Comparison of ENCODE assay signal across 20 mouse cellular contexts in the genomic region with DNA sequence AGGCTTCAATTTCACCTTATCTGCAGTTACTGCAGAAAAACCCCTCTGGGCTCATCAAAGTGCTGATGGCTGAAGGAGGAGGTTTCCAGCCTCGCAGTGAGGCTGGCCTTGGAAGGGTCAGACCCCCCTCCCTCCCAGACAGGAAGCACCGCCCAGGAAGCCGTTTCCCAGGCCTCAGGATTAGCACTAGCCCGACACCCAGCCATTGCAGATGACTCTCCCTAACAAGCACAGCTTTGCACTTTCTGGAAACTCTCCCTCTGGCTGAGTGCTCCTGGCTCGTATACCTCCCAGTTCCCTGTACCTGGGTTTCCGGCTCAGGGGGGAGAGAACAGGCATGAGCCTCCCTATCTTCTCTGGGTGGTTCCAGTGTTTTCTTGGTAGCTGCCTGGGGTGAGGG. TPM values are rescaled to one million over a fixed set of nuclear protein-coding genes. Genes with fewer than 3 reads are reported as not detected.
DNase-seq lines count a peak whose midpoint lies in the region; ATAC-seq and TF ChIP-seq lines count a peak whose summit lies in the region.
"Had no signal": no experiment of that assay in that cellular context is flagged by ENCODE, and none has a peak within 500 bp of the region (broad histone marks: within the 10 kb centered on the region; RNA-seq: fewer than 3 reads in every experiment).

No protein-coding gene starts in this region.

- H3K4me2 ChIP-seq in kidney, embryonic 16.5 days (replicated peaks; ENCODE audit: low read depth, low read length) = no peak overlapping the region
- no peak overlapping the region for H3K4me2 ChIP-seq in lung, postnatal 0 days (replicated peaks; ENCODE audit: low read depth, low read length)
- H3K4me2 ChIP-seq: heart, embryonic 15.5 days; hindbrain, embryonic 12.5 days; kidney, embryonic 15.5 days; liver, embryonic 15.5 days; neural tube, embryonic 12.5 days had no signal

- WGBS in kidney, embryonic 16.5 days = 24% methylated on average over 6 of the region's 6 CpGs
- 24% methylated on average over 6 of the region's 6 CpGs for WGBS in lung, postnatal 0 days
- 33% methylated on average over 6 of the region's 6 CpGs for WGBS in embryonic facial prominence, embryonic 10.5 days

- H3K9ac ChIP-seq in kidney, embryonic 16.5 days (replicated peaks; ENCODE audit: low read length) = peak overlapping the region; percentile 29; the same call in 1 of the 2 replicates
- H3K9ac ChIP-seq in lung, postnatal 0 days (replicated peaks; ENCODE audit: low read depth) = no peak overlapping the region
- H3K9ac ChIP-seq: heart, embryonic 15.5 days; hindbrain, embryonic 12.5 days; kidney, embryonic 15.5 days; liver, embryonic 15.5 days; neural tube, embryonic 12.5 days had no signal

- ATAC-seq in kidney, embryonic 16.5 days (ENCODE audit: low FRiP score, low TSS enrichment) = no peak
- ATAC-seq in lung, postnatal 0 days = no peak
- ATAC-seq: Patski had no signal

- peaks cover 5% of the 10 kb centered on the region; the same call in 1 of the 2 replicates for H3K4me1 ChIP-seq in kidney, embryonic 16.5 days (ENCODE audit: insufficient read depth, low read length)
- H3K4me1 ChIP-seq in lung, postnatal 0 days (ENCODE audit: insufficient read depth, low read depth, low read length) = no peaks in the 10 kb centered on the region
- peaks cover 13% of the 10 kb centered on the region for H3K4me1 ChIP-seq in embryonic facial prominence, embryonic 10.5 days
- H3K4me1 ChIP-seq: forebrain, embryonic 10.5 days; hindbrain, embryonic 12.5 days; liver, embryonic 15.5 days; midbrain, embryonic 10.5 days; neural tube, embryonic 12.5 days had no signal

- no peak overlapping the region for H3K4me3 ChIP-seq in kidney, embryonic 16.5 days (ENCODE audit: low read length)
- no peak overlapping the region for H3K4me3 ChIP-seq in lung, postnatal 0 days (ENCODE audit: low read depth, low read length)
- no peak overlapping the region for H3K4me3 ChIP-seq in embryonic facial prominence, embryonic 10.5 days
- H3K4me3 ChIP-seq in left cerebral cortex, adult 2 months = no peak overlapping the region
- H3K4me3 ChIP-seq: forebrain, embryonic 10.5 days; heart, embryonic 15.5 days; hindbrain, embryonic 12.5 days; kidney, embryonic 15.5 days; liver, embryonic 15.5 days; midbrain, embryonic 10.5 days; neural tube, embryonic 12.5 days had no signal

- no peak for TF ChIP-seq EP300 in lung, postnatal 0 days (IDR thresholded peaks at IDR 0.05)

- no peaks in the 10 kb centered on the region for H3K9me3 ChIP-seq in kidney, embryonic 16.5 days (ENCODE audit: low read length)
- H3K9me3 ChIP-seq in lung, postnatal 0 days (ENCODE audit: low read length) = no peaks in the 10 kb centered on the region
- no peaks in the 10 kb centered on the region for H3K9me3 ChIP-seq in embryonic facial prominence, embryonic 10.5 days
- H3K9me3 ChIP-seq: forebrain, embryonic 10.5 days; heart, embryonic 15.5 days; hindbrain, embryonic 12.5 days; kidney, embryonic 15.5 days; liver, embryonic 15.5 days; midbrain, embryonic 10.5 days; neural tube, embryonic 12.5 days had no signal

- DNase-seq in kidney, adult 8-10 months = no peak
- peak; percentile 13 to 21 for DNase-seq in lung, postnatal 4 days
- no peak for DNase-seq in lung, postnatal 0 days (ENCODE audit: low spot score)
- DNase-seq in embryonic facial prominence, embryonic 10.5 days (ENCODE audit: low spot score) = peak; percentile 26
- DNase-seq in yolk sac, embryonic 10.5 days (ENCODE audit: low spot score) = peak; percentile 30
- DNase-seq in left cerebral cortex, adult 2 months (ENCODE audit: extremely low spot score in 1 of 2, low spot score in 2 of 2) = no peak
- DNase-seq: cerebellum, adult 11-12 months; cerebellum, postnatal 14 days; layer of hippocampus, adult 9-11 months; lung, postnatal 14 days had no signal

- H3K27ac ChIP-seq in kidney, embryonic 16.5 days (ENCODE audit: low read length) = no peak overlapping the region
- H3K27ac ChIP-seq in lung, postnatal 0 days (ENCODE audit: low read length) = no peak overlapping the region
- no peak overlapping the region for H3K27ac ChIP-seq in embryonic facial prominence, embryonic 10.5 days (replicated peaks)
- no peak overlapping the region for H3K27ac ChIP-seq in left cerebral cortex, adult 2 months
- H3K27ac ChIP-seq: forebrain, embryonic 10.5 days; heart, embryonic 15.5 days; hindbrain, embryonic 12.5 days; kidney, embryonic 15.5 days; liver, embryonic 15.5 days; midbrain, embryonic 10.5 days; neural tube, embryonic 12.5 days; stomach, postnatal 0 days had no signal

- no peaks in the 10 kb centered on the region for H3K36me3 ChIP-seq in kidney, embryonic 16.5 days (ENCODE audit: insufficient read depth, low read length)
- no peaks in the 10 kb centered on the region for H3K36me3 ChIP-seq in lung, postnatal 0 days (ENCODE audit: insufficient read depth, low read length)
- no peaks in the 10 kb centered on the region for H3K36me3 ChIP-seq in embryonic facial prominence, embryonic 10.5 days (replicated peaks)
- H3K36me3 ChIP-seq: forebrain, embryonic 10.5 days; heart, embryonic 15.5 days; hindbrain, embryonic 12.5 days; kidney, embryonic 15.5 days; liver, embryonic 15.5 days; midbrain, embryonic 10.5 days; neural tube, embryonic 12.5 days had no signal

- TF ChIP-seq CTCF in lung, postnatal 0 days (IDR thresholded peaks at IDR 0.05) = no peak
- TF ChIP-seq CTCF in left cerebral cortex, adult 2 months (IDR thresholded peaks at IDR 0.05) = no peak

- H3K27me3 ChIP-seq in kidney, embryonic 16.5 days (ENCODE audit: insufficient read depth, low read length) = no peaks in the 10 kb centered on the region
- no peaks in the 10 kb centered on the region for H3K27me3 ChIP-seq in lung, postnatal 0 days (replicated peaks; ENCODE audit: insufficient read depth, low read length)
- peaks cover 10% of the 10 kb centered on the region for H3K27me3 ChIP-seq in embryonic facial prominence, embryonic 10.5 days (replicated peaks; ENCODE audit: low read depth, poor library complexity, severe bottlenecking)
- H3K27me3 ChIP-seq: hindbrain, embryonic 12.5 days; kidney, embryonic 15.5 days; liver, embryonic 15.5 days; neural tube, embryonic 12.5 days; Patski had no signal

- intact Hi-C loops in left cerebral cortex, adult 2 months (cut with DNase I) = loop anchor here (5.0 kb wide), 1 partner anchor 521 kb away; a partner anchor contains a TSS

RNA-seq across cellular contexts. Expression of a gene that starts 21.0 kb away (rescaled TPM):
- 23.4 and 25.1 TPM in 2 replicates for polyA plus RNA-seq in kidney, embryonic 16.5 days (2015; fragmentation: Nextera tagmentation; extraction: Ambion mirVana)
- polyA plus RNA-seq in lung, postnatal 0 days (2015; fragmentation: Nextera tagmentation; extraction: Ambion mirVana) = 16.7 and 19.9 TPM in 2 replicates
- polyA plus RNA-seq in embryonic facial prominence, embryonic 10.5 days (2016; fragmentation: Nextera tagmentation; extraction: Ambion mirVana) = 17.6 and 19.3 TPM in 2 replicates
- total RNA-seq in left cerebral cortex, adult 2 months (2021) = 1 to 10 TPM; 4.6 to 4.7 TPM

Comparison
In these comparisons a context has a peak if more than half of its experiments do, and no peak if none do; other contexts are left out.
1. DNase-seq: peak in lung, postnatal 4 days (2 of 2), embryonic facial prominence, embryonic 10.5 days (single experiment) and yolk sac, embryonic 10.5 days (single experiment); none in kidney, adult 8-10 months (0 of 2), lung, postnatal 0 days (single experiment) and left cerebral cortex, adult 2 months (0 of 2).